Comparison of ENCODE assay signal across 28 mouse cellular contexts in genomic region chr9:22767860-22768259, GRCm38 (mm10).
DNase-seq lines count a peak whose midpoint lies in the region; ATAC-seq and TF ChIP-seq lines count a peak whose summit lies in the region.
"Had no signal": no experiment of that assay in that cellular context is flagged by ENCODE, and none has a peak within 500 bp of the region (broad histone marks: within the 10 kb centered on the region; RNA-seq: fewer than 3 reads in every experiment).

No protein-coding gene starts in this region.

- H3K36me3 ChIP-seq in midbrain, postnatal 0 days (ENCODE audit: insufficient read depth, low read length), result no peaks in the 10 kb centered on the region
- H3K36me3 ChIP-seq in midbrain, embryonic 11.5 days (ENCODE audit: control insufficient read depth, insufficient read depth, low read length), result no peaks in the 10 kb centered on the region
- H3K36me3 ChIP-seq in lung, postnatal 0 days (ENCODE audit: insufficient read depth, low read length), result no peaks in the 10 kb centered on the region
- no peaks in the 10 kb centered on the region for H3K36me3 ChIP-seq in embryonic facial prominence, embryonic 10.5 days (replicated peaks)
- H3K36me3 ChIP-seq: G1E; limb, embryonic 13.5 days; midbrain, embryonic 12.5 days; neural tube, embryonic 13.5 days had no signal

- no peaks in the 10 kb centered on the region for H3K4me1 ChIP-seq in midbrain, postnatal 0 days (ENCODE audit: insufficient read depth, low read length)
- H3K4me1 ChIP-seq in midbrain, embryonic 11.5 days (ENCODE audit: control insufficient read depth, insufficient read depth, low read length), result no peaks in the 10 kb centered on the region
- no peaks in the 10 kb centered on the region for H3K4me1 ChIP-seq in lung, postnatal 0 days (ENCODE audit: insufficient read depth, low read depth, low read length)
- peaks cover 15% of the 10 kb centered on the region for H3K4me1 ChIP-seq in embryonic facial prominence, embryonic 10.5 days
- H3K4me1 ChIP-seq: midbrain, embryonic 12.5 days; neural tube, embryonic 13.5 days had no signal

- TF ChIP-seq CTCF in layer of hippocampus, adult 2 months (conservative IDR thresholded peaks at IDR 0.05), result peak; percentile 39
- 0 out of 2 replicates have a peak, but pooled peaks have one; percentile 1 for TF ChIP-seq CTCF in midbrain, postnatal 0 days (IDR thresholded peaks at IDR 0.05)
- peak; percentile 47 for TF ChIP-seq CTCF in lung, postnatal 0 days (IDR thresholded peaks at IDR 0.05)

- no peak overlapping the region for H3K4me3 ChIP-seq in layer of hippocampus, adult 2 months
- H3K4me3 ChIP-seq in midbrain, postnatal 0 days (ENCODE audit: low read depth, low read length), result no peak overlapping the region
- no peak overlapping the region for H3K4me3 ChIP-seq in midbrain, embryonic 11.5 days (ENCODE audit: low read depth, low read length)
- H3K4me3 ChIP-seq in lung, postnatal 0 days (ENCODE audit: low read depth, low read length), result no peak overlapping the region
- no peak overlapping the region for H3K4me3 ChIP-seq in embryonic facial prominence, embryonic 10.5 days
- H3K4me3 ChIP-seq: erythroblast, embryonic 14.5 days; limb, embryonic 13.5 days; midbrain, embryonic 12.5 days; neural tube, embryonic 13.5 days had no signal

- H3K9me3 ChIP-seq in midbrain, postnatal 0 days (ENCODE audit: low read length), result no peaks in the 10 kb centered on the region
- no peaks in the 10 kb centered on the region for H3K9me3 ChIP-seq in midbrain, embryonic 11.5 days (ENCODE audit: control insufficient read depth, low read length)
- no peaks in the 10 kb centered on the region for H3K9me3 ChIP-seq in lung, postnatal 0 days (ENCODE audit: low read length)
- no peaks in the 10 kb centered on the region for H3K9me3 ChIP-seq in embryonic facial prominence, embryonic 10.5 days
- H3K9me3 ChIP-seq: G1E; limb, embryonic 13.5 days; midbrain, embryonic 12.5 days; neural tube, embryonic 13.5 days had no signal

- WGBS in midbrain, postnatal 0 days, result 79% methylated on average over 3 of the region's 3 CpGs
- 80% methylated on average over 3 of the region's 3 CpGs for WGBS in midbrain, embryonic 11.5 days
- WGBS in lung, postnatal 0 days, result 50% methylated on average over 3 of the region's 3 CpGs
- WGBS in embryonic facial prominence, embryonic 10.5 days, result 58% methylated on average over 3 of the region's 3 CpGs

- H3K27me3 ChIP-seq in midbrain, postnatal 0 days (ENCODE audit: insufficient read depth, low read length), result no peaks in the 10 kb centered on the region
- H3K27me3 ChIP-seq in midbrain, embryonic 11.5 days (ENCODE audit: control insufficient read depth, insufficient read depth, low read length), result no peaks in the 10 kb centered on the region
- H3K27me3 ChIP-seq in lung, postnatal 0 days (replicated peaks; ENCODE audit: insufficient read depth, low read length), result no peaks in the 10 kb centered on the region
- no peaks in the 10 kb centered on the region for H3K27me3 ChIP-seq in embryonic facial prominence, embryonic 10.5 days (replicated peaks; ENCODE audit: low read depth, poor library complexity, severe bottlenecking)
- H3K27me3 ChIP-seq: limb, embryonic 13.5 days; midbrain, embryonic 12.5 days; neural tube, embryonic 13.5 days had no signal

- no peak for TF ChIP-seq EP300 in lung, postnatal 0 days (IDR thresholded peaks at IDR 0.05)

- no peak overlapping the region for H3K27ac ChIP-seq in layer of hippocampus, adult 2 months
- H3K27ac ChIP-seq in midbrain, postnatal 0 days (ENCODE audit: low read depth, low read length), result no peak overlapping the region
- no peak overlapping the region for H3K27ac ChIP-seq in midbrain, embryonic 11.5 days (ENCODE audit: low read depth, low read length)
- no peak overlapping the region for H3K27ac ChIP-seq in lung, postnatal 0 days (ENCODE audit: low read length)
- H3K27ac ChIP-seq in embryonic facial prominence, embryonic 10.5 days (replicated peaks), result no peak overlapping the region
- H3K27ac ChIP-seq: hindbrain, embryonic 14.5 days; limb, embryonic 13.5 days; midbrain, embryonic 12.5 days; neural tube, embryonic 13.5 days; stomach, postnatal 0 days had no signal

- ATAC-seq in midbrain, postnatal 0 days (ENCODE audit: low FRiP score), result no peak
- ATAC-seq in midbrain, embryonic 11.5 days (ENCODE audit: low FRiP score), result no peak
- peak; percentile 84 for ATAC-seq in lung, postnatal 0 days
- ATAC-seq: forebrain, embryonic 16.5 days; inflammation-experienced regulatory T-cells, adult 6 months had no signal

- H3K9ac ChIP-seq in midbrain, postnatal 0 days (replicated peaks; ENCODE audit: low read length, poor library complexity, severe bottlenecking), result no peak overlapping the region
- no peak overlapping the region for H3K9ac ChIP-seq in midbrain, embryonic 11.5 days (ENCODE audit: low read length)
- no peak overlapping the region for H3K9ac ChIP-seq in lung, postnatal 0 days (replicated peaks; ENCODE audit: low read depth)
- H3K9ac ChIP-seq: hindbrain, embryonic 14.5 days; limb, embryonic 13.5 days; midbrain, embryonic 12.5 days; neural tube, embryonic 13.5 days had no signal

- no peak overlapping the region for H3K4me2 ChIP-seq in midbrain, postnatal 0 days (ENCODE audit: low read depth, low read length, poor library complexity, severe bottlenecking)
- H3K4me2 ChIP-seq in midbrain, embryonic 11.5 days, result no peak overlapping the region
- no peak overlapping the region for H3K4me2 ChIP-seq in lung, postnatal 0 days (replicated peaks; ENCODE audit: low read depth, low read length)
- H3K4me2 ChIP-seq: heart, embryonic 11.5 days; hindbrain, embryonic 14.5 days; limb, embryonic 13.5 days; liver, embryonic 11.5 days; midbrain, embryonic 12.5 days; neural tube, embryonic 13.5 days had no signal

- no peak for DNase-seq in layer of hippocampus, adult 2 months (ENCODE audit: low spot score in 2 of 2)
- no peak for DNase-seq in layer of hippocampus, adult 8-10 months (ENCODE audit: low spot score in 2 of 2)
- DNase-seq in midbrain, postnatal 0 days (ENCODE audit: low spot score), result no peak
- DNase-seq in midbrain, embryonic 11.5 days (ENCODE audit: low spot score, missing footprints), result no peak
- peak; percentile 51 for DNase-seq in lung, postnatal 0 days (ENCODE audit: low spot score)
- DNase-seq in urinary bladder, postnatal 25 days (ENCODE audit: low spot score), result no peak
- DNase-seq in embryonic facial prominence, embryonic 10.5 days (ENCODE audit: low spot score), result no peak
- DNase-seq: adrenal gland, postnatal 25 days; cerebellum, adult 11-12 months; cerebellum, adult 9-11 months; embryo, embryonic 11 days; gastrocnemius, postnatal 10 days; heart, postnatal 4 days; kidney, adult 2 months; right cerebral cortex, postnatal 4 days; thymus, adult 18-20 months; thymus, postnatal 25 days had no signal
